Mouse (Mus musculus): Measurements from ENCODE around the gene Dazap2.

Dazap2 gene

GRCm38 (mm10) chr15:100637661-100638060, 22.5 kb downstream of the Dazap2 start:
- DNase-seq (ENCODE audit: low spot score in 2 of 2) = peak; percentile 50 to 54

GRCm38 (mm10) chr15:100639972-100640750, 25.0 kb downstream of the Dazap2 start:
- no peak for DNase-seq (ENCODE audit: low spot score in 2 of 2)

DNA sequence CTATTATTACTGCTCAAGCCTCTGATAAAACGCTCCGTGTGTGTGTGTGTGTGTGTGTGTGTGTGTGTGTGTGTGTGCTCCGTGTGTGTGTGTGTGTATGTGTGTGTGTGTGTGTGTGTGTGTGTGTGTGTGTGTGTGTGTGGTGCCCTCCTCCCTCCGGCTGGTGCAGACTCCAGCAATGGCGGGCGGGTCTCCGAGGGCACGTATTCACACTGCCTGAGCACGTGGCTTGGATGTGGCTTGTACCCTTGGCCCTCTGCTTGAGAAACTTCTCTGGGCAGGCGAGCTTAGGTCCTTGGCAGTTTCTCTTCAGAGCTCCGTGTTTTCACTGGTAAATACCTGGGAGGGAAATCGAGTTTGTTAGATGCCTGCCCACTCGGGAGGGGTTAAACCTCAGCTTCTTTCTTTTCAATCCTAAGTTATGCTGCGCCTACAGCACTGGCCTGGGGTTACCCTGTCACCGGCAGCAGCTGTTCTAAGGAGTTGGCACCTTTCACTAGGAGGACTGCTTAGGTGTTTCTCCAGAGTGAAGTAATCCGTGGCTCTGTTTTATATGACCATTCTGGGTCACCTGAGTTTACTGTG, 26.2 kb downstream of the Dazap2 start:
- no peak for DNase-seq (ENCODE audit: low spot score in 2 of 2)

GRCm38 (mm10) chr15:100642451-100642850, 27.3 kb downstream of the Dazap2 start:
- DNase-seq (ENCODE audit: low spot score in 2 of 2) = no peak

- DNase-seq (ENCODE audit: low spot score in 2 of 2) = no peak
Observed at GRCm38 (mm10) chr15:100646161-100646560, 31.0 kb downstream of the Dazap2 start.

GRCm38 (mm10) chr15:100650111-100650510, 35.0 kb downstream of the Dazap2 start:
- no peak for DNase-seq (ENCODE audit: low spot score in 2 of 2)

DNA sequence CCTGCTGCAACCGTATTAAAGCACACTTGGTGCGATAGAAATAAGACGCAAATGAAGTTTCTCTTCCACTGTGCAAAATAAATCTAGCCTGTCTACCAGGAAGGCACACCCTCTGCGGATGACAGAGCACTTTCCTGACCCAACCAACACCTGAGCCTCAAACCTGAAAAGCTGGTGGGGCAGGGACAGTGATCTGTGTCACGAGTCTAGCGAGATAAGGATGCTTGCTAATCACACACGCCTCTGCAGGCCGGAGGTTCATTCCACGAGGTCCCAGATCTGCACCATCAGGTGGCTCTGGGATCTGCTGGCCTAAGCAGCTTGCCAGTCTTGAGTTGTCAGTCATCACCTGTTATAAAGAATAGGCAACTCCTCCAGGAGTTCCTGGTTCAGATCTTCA, 36.5 kb downstream of the Dazap2 start:
- no peak for DNase-seq (ENCODE audit: low spot score in 2 of 2)

- DNase-seq (ENCODE audit: low spot score in 2 of 2) = no peak
Observed at GRCm38 (mm10) chr15:100654271-100654670, 39.1 kb downstream of the Dazap2 start.

- DNase-seq (ENCODE audit: low spot score in 2 of 2) = no peak
Observed at GRCm38 (mm10) chr15:100655201-100655600, 40.1 kb downstream of the Dazap2 start.

DNA sequence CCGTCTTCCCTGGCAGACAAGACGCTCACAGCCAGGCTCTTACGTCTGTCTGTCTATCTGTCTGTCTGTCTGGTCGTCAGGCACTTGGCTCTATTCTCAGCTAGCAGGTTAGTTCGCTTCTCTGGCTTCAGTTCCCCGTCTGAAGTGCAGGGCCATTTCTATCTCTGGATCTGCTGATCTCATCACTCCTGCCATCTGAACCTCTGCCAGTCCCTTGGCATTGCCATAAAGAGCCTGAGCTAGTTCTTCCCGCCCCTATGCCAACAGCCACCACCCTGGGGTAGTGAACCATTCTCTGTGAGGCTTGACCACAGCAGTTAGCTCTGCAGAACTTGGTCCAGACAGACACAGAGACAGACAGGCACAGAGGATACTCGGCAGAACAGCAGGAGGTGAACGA, 45.2 kb downstream of the Dazap2 start:
- no peak for DNase-seq (ENCODE audit: low spot score in 2 of 2)

GRCm38 (mm10) chr15:100660805-100661204, 45.7 kb downstream of the Dazap2 start:
- no peak for DNase-seq (ENCODE audit: low spot score in 2 of 2)

GRCm38 (mm10) chr15:100664813-100665274, 49.7 kb downstream of the Dazap2 start:
- no peak for DNase-seq (ENCODE audit: low spot score in 2 of 2)

DNA sequence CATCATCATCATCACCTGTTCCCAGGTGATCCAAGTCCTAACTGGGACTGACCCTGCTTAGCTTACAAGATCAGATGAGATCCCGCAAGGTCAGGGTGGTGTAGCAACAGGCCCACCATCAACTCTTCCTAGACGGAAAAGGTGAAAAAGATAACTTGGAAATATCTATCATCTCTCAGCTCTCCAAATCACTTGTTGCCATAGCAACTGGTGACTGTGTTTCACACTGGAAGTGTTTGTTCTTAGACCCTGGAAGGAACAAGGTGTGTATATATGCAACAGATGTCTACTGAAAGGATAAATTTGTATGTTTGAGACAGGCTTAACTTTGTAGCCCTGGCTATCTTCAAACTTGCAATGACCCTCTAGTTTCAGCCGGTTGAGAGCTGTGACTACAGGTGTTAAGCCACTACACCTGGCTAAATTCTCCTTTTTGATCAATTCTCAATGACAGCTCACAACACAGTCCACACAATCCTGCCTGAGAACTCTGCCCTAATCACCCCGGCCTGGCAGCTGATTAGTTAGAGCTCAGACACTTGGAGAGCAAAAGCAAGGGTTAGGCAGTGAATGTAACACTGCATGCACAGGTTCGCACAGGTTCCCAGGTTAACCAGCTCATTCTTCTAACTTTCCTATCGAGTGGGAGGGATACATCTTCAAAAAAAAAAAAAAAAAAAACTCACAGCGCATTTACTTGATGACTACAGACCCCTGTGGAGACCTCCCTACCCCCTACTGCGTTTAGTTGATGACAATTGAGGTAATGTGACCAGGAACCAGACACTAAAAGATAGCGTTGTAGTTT, 50.5 kb downstream of the Dazap2 start:
- DNase-seq (ENCODE audit: low spot score in 2 of 2) = no peak

GRCm38 (mm10) chr15:100666219-100666696, 51.1 kb downstream of the Dazap2 start:
- DNase-seq (ENCODE audit: low spot score in 2 of 2) = no peak

DNA sequence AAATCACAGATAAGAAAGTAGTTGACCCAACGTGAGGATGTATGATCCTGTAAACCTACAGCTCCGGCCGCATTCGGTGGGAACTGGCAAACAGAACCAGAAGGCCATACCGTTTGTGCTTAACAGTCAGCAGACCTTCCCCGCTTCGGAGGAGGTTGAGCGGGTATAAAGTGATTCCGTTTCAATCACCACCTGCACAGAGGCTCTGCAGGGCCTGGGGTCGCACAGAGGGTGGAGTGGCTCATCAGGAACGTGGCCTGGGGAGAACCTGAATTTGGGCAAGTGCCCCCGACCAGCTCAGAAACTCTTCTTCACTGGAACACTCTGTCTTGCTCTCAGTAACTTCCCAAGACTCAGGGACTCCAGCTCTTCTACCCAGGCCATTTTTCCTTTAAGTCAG, 51.7 kb downstream of the Dazap2 start:
- no peak for DNase-seq (ENCODE audit: low spot score in 2 of 2)

GRCm38 (mm10) chr15:100667420-100667819, 52.3 kb downstream of the Dazap2 start:
- DNase-seq (ENCODE audit: low spot score in 2 of 2) = no peak

- DNase-seq (ENCODE audit: low spot score in 2 of 2) = no peak
Observed at GRCm38 (mm10) chr15:100667871-100668545, 52.9 kb downstream of the Dazap2 start.

DNA sequence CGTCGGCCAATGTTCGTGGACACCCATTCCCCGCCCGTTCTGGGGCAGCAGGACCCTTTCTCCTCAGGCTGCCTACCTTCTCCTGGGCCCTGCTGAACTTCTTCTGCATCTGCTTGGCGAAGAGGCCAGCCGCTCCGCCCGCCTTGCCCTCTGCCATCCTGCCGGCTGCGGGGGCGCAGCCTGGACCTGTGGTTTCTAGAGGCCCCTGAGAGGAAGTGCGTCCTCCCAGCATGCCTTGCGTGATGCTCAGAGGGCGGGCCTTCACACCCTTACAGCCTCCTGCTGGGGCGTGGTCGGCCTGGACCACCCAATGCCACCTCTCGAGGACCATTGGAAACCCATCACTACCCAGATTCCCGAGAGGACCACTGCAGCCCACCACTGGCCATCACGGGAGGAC, 54.2 kb downstream of the Dazap2 start, which contains the start of gene Bin2:
Gene Bin2, minus strand, starts transcription at position 217 of the 400 bp plus-strand sequence.
- DNase-seq (ENCODE audit: low spot score in 2 of 2) = peak; percentile 33 to 49

GRCm38 (mm10) chr15:100670004-100670403, 54.9 kb downstream of the Dazap2 start:
- DNase-seq (ENCODE audit: low spot score in 2 of 2) = no peak
